Mouse (Mus musculus) bone marrow, adult 2 months (tissue): ENCODE results near the gene Plxnb1.

ENCODE experiments used
- CTCF ChIP-seq: fragments of 200-500 bp; IDR thresholded peaks from 2 replicates; pipeline ENCODE4 v1.5.1; 2011; ENCODE audit warnings: low read length, control low read depth; ENCODE audit not compliant: control insufficient read depth, insufficient read depth
- POLR2A ChIP-seq: fragments of 200-500 bp; IDR thresholded peaks from 2 replicates; pipeline ENCODE4 v1.6.1; 2011; ENCODE audit warnings: low read depth, mild to moderate bottlenecking, control low read depth, low read length, borderline replicate concordance; ENCODE audit not compliant: control insufficient read depth

DNA sequence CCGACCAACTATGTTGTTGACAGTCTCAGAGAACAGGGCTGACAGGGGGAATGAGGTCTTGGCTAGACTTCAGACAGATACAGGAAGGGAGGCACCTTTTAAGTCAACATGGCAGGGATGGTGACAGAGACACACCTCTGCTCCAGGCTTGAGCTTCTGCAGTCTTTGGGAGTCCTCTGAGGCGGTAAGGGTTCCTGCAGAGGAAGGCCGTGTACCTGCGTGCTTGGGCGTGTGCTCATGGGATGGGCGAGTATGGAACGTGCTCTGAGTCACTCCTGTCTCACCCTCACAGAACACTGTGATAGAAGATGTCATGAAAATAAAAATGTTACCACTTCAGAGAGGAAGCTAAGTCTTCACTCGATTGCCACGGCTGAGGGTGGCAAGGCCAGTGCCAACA lies 24.4 kb downstream of the Plxnb1 start:
- TF ChIP-seq CTCF: no peak
- no peak for TF ChIP-seq POLR2A
